Mouse (Mus musculus): ENCODE measurements around the gene Sqstm1. TPM values are rescaled to one million over a fixed set of nuclear protein-coding genes. Genes with fewer than 3 reads are reported as not detected.
"Not testable (repeated sequence)": the region's sequence is repeated elsewhere in the genome, so short reads cannot be mapped to it uniquely, and the experiment has no call there.

The Sqstm1 gene
- total RNA-seq, 2 experiments from 2014 or later = 379 to 464 TPM

DNA sequence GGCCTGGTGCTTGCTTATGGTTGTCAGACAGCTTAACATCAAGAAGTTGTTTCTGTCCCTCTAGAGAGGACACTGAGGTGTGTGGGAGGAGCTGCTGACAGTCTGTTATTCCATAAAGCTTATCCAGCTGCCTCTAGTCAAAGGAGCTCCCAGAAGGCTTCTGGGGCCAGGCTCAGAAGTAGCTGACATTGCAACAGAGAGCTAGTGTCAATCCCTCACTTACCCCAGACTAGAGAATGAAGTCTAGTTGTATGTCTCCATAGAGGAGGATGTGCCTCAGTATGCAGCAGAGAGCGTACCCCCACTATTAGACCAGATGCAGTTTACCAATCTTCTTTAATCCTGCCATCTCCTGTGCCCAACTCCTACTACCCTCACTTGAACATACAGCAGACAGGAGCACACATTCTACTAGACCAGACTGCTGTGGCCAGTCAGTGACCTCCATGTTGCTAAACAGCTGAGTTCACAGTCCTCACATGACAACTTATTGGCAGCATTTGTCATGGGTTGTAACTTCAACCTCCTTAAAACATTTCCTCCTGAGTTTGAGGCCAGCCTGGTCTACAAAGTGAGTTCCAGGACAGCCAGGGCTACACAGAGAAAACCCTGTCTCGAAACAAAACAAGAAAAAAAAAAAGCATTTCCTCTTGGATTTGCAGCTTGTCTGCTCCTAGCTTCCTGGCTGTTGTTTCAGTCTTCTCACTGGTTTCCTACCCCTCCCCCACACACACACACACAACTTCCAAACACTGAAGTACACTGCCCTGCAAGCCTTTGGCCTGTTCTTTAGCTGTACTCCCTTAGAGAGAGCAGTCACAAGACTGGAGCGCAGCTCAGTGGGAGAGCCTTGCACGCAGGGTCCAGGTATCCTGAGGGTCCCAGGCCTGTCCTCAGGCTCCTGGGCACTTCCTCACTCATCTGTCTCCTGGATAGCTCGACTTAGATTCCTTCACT lies 31.8 kb downstream of the Sqstm1 start:
- intact Hi-C loops (cut with DNase I) = no loop called here
- DNase-seq = no peak

DNA sequence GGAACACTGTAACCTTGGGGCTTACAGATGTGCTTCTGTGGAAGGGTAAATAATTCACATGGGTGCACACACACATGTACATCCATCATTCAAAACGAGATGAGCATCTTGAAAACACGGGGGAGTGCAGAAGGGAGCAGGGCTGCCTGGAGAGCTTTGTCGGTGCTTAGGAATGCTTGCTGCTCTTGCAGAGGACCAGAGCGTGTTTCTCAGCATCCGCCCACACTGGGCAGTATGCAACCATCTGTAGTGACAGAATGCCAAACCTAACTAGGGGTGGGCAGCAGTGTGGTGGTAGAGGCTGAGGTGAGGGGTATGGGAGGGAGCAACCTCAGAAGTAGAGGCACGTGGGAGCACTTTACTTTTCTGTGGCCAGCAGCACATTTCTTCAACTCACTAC lies 33.5 kb downstream of the Sqstm1 start:
- no peak for DNase-seq
- intact Hi-C loops (cut with DNase I) = no loop called here

DNA sequence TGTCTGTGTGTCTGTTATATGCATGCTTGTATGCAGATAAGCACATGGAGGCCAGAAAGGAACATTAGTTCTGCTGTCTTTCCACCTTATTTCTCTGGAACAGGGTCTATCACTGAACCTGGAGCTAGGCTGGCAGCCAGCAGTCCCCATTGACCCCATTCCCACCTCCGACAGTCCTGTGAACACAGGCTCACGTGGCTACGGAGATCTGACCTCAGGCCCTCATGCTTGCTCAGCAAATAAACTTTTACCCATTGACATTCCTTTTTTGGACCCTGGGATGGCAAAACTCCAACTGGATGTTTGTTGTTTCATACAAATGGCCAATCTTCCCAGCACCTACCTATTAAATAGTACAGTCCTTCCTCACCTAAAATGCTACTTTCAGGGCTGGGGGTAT lies 34.3 kb downstream of the Sqstm1 start:
- intact Hi-C loops (cut with DNase I) = no loop called here

DNA sequence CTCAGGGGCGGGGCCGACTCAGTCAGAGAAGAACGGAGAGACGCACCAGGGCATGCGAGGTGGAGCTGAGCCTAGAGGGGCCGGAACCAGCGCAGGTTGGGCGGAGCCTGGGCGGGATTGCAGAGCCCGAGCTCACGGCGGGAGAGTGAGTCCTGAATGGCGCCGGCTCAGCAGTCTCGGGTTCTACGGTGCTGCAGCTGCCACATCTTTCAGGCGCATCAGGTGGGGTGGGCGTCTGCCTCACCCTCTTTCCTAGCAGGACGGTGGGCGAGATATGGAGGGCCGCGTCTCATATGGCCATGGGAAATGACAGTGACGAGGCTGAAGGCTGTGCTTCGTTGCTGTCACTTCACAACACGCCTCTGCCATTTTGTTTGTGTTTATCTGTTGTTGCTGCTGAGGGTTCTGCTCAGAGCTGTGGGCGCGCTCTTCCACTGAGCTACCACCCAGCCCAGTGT lies 35.9 kb downstream of the Sqstm1 start:
- DNase-seq = peak; percentile 98 to 99
- intact Hi-C loops (cut with DNase I) = loop anchor here (2.0 kb wide), 1 partner anchor 50 kb away; no protein-coding TSS in a partner anchor

More for the DNA sequence above, 34.3 kb downstream of the Sqstm1 start:
- no peak for DNase-seq

DNA sequence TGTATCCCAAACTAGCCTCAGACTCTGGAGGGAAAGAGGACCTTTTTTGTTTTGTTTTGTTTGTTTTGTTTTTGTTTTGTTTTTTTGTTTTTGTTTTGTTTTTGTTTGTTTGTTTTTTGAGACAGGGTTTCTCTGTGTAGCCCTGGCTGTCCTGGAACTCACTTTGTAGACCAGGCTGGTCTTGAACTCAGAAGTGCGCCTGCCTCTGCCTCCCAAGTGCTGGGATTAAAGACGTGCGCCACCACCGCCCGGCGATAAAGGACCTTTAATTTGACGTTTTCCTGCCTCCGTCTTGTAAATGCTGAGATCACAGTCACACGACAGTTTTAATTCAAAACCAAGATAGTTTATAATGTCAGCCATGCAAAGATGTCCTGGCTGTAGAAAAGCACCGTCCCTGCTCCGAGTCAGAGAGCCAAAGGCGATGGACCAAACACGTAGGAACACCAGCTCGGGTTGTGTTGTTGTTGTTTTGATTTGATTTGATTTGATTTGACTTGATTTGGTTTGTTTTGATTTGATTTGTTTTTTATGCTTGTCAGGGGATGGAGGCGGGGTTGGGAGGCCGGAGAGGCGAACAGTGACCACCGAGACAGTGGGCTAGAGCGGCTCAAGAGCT lies 36.4 kb downstream of the Sqstm1 start, which contains the start of gene Mrnip:
TSS of gene Mrnip (plus strand) at position 334 of the 619 bp plus-strand sequence.
- not testable (repeated sequence) for DNase-seq
- intact Hi-C loops (cut with DNase I) = loop anchor here (2.0 kb wide), 1 partner anchor 51 kb away; no protein-coding TSS in a partner anchor

DNA sequence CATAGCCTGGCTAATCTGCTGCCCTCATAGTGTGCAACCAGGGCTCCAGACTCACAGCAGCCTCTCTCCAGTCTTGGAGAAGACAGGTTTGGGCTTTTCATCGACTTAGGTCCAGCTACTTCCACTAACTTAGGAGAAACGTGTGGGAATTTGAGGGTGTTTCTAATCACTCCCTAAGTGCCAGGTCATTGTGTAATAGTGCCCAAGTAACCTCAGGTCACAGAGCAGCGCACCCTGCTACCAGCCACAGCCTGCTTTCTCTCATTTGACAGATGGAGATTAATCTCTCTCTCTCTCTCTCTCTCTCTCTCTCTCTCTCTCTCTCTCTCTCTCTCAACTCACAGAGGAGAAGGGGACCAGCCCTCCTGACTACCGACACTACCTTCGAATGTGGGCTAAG lies 42.3 kb downstream of the Sqstm1 start:
- no peak for DNase-seq
- intact Hi-C loops (cut with DNase I) = no loop called here

DNA sequence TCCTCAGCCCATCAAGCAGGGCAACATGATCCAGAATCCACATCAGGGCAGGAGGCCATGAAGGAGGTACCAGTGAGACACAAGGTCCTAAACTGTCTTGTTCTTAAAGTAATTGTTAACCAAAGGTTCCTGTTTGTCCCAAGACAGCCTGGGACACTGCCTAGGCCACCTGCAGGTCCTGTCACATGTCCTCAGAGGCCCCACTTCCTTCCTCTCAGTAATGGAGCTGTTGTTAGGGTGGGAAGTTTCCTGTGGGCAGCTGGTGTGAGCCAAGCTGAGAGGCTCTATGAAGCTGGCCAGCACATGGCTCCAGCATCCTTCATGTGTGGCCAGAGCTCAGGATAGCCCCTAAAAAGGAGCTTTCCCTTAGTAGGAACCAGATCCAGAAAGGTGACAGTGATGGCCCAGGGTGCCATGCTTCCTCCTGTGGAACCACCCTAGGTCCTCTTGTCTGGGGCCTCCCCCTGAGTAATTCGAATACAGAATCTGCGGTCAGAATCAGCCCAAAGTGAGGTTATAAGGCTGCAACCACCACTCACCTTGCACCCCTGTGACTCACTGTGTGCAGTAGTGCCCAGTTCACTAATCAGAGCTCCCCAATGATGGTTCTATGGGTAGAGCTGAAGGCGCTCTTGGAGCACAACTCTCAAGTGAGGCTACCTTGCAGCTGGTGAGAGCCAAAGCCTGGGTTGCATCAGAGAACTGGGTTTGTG lies 48.1 kb downstream of the Sqstm1 start:
- no peak for DNase-seq
- intact Hi-C loops (cut with DNase I) = loop anchor here (2.0 to 5.0 kb wide), 2 partner anchors 62 to 205 kb away; no protein-coding TSS in a partner anchor

DNA sequence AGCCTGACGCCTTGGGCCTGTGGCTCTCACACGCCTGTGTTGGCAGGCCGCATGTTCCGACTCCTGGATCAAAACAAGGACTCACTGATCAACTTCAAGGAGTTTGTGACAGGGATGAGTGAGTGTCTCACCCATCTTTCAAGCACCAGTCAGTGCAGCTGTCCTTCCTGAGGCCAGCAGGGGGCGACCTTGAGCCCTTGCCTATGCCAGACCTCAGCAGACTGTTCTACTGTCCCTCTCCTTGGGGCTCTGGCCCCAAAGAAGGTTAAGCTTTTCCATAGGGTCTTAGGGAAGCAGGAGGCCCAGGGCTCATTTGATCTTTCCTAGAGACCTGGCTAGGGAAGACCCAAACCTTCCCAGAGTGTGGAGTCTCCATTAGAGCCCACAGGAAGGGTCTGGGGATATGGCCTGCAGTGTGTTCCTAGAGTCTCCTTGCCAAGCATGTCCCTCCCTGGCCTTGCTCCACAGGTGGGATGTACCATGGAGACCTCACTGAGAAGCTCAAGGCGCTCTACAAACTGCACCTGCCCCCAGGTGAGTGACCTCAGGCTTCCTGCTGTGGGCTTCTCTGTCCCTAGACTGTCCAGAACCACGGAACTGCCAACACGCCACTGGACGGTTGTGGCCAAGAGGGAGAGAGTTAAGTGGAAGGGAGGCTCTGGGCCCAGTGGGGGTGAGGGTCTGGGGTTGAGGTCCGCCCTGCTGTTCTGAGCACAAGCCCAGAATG lies 48.9 kb downstream of the Sqstm1 start:
- peak; percentile 57 to 74 for DNase-seq
- intact Hi-C loops (cut with DNase I) = loop anchor here (2.0 to 5.0 kb wide), 2 partner anchors 63 to 206 kb away; no protein-coding TSS in a partner anchor

DNA sequence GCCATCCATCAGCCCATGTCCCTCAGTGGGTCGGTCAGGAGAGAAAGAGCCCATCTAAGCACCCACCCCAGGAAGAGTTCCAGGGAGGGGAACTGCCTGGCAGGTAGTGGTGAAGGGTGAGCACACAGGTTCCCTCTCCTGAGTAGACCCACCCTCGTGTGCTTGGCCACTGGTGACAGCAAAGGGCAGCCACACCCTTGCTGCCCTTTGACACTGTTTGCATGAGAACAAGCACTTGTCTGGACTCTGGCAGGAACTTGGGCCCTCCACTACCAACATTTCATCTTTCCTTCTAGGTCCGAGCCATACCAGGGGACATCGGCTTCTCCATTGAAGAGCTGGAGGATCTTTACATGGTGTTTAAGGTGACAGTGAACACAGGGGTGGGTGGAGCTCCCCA lies 51.3 kb downstream of the Sqstm1 start:
- intact Hi-C loops (cut with DNase I) = no loop called here
- no peak for DNase-seq

DNA sequence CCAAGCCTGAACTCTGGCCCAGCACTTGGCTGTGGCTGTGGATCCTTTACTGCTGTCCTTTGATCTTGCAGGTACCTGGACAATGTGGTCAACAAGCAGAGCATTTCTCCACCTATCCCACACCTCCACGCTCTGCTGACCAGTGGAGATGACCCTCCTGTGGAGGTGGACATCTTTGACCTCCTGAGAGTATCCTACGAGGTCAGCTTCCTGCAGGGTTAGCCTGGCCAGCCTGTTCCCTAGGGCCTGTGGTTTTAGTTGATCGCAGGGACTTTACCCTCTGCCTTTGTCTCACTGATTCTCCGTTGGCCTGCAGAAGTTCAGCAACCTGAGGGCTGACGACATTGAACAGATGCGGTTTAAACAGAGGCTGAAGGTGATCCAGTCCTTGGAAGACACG lies 52.3 kb downstream of the Sqstm1 start:
- no peak for DNase-seq
- intact Hi-C loops (cut with DNase I) = no loop called here

DNA sequence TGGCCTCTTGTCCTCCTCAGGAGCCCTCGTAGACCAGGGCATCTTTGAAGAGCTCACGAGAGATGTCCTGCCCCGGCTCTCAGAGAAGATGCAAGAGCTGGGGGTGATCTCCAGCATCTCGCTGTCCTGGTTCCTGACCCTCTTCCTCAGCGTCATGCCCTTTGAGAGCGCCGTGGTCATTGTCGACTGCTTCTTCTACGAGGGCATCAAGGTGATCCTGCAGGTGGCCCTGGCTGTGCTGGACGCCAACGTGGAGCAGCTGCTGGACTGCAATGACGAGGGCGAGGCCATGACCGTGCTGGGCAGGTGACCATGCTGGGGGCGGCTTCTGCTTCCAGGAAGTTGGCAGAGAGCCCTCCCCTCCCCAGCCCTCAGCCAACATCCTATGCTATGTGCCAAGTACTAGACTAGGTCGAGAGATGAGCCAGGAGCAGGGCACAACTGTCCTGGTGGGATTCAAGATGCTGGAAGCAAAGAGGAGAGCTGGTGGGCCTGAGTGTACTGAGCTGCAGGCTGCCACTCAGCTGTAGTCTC lies 53.8 kb downstream of the Sqstm1 start:
- no peak for DNase-seq
- intact Hi-C loops (cut with DNase I) = no loop called here

DNA sequence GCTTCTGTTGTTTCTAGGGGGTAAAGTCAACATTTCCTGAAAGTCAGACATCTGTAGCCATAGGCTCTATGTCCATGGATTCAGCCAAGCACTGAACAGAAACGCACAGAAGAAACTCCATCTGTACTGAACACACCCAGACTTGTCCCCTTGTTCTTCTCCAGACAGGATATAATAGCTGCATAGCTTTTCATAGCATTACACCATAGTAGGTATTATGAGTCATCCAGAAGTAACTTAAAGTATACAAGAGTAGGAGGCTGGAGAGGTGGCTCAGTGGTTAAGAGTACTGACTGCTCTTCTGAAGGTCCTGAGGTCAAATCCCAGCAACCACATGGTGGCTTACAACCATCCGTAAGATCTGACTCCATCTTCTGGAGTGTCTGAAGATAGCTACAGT lies 54.8 kb downstream of the Sqstm1 start:
- no peak for DNase-seq
- intact Hi-C loops (cut with DNase I) = no loop called here

DNA sequence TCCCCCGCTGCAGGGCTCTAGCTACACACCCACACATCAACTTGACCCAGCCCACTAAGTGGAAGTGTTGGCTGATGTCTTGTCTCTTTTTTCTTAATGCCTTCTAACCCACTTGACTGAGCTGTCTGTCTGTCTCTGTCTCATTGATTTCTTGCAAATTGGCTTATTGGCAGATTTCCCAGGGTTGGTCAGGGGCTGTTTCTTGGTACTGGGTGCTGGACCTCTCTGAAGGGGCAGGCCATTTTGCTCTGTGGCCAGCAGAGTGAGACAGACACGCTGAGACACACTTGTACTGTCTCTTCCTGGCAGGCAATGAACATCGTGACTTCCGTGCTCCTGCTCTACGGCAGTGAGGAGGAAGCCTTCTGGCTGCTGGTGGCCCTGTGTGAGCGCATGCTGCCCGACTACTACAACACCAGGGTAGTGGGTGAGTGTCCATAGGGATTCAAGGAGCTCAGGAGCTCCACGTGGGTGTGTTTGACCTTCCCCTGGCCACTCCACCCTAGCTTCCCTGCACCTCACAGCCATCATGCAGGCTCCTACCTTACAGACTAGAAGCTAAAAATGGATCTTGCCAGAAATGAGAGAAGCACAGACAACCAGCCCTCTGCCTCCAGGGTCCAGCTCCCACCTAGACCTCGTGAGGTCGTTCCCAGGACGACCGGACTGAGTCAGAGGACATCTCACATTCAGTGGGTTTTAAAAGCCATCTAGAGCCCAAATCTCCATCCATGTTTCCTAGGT lies 55.7 kb downstream of the Sqstm1 start:
- intact Hi-C loops (cut with DNase I) = no loop called here
- no peak for DNase-seq

DNA sequence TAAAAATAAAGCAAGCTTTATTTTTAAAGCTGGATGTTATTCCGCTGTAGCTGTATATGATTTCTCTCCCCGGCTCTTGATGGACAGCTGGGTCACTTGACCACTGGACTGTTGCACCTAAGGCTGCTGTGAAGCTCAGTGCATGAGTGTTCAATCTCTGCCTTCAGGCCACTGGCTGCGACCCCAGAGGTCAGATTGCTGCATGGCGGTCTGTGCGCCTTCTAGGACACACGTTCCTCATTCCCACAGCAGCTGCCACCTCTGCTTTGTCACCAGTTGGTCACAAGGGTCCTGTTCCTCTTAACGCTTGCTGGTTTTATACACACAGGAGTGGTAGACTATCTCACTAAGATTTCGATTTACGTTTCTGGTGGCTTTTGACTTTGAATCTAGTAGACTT lies 56.5 kb downstream of the Sqstm1 start:
- intact Hi-C loops (cut with DNase I) = no loop called here
- no peak for DNase-seq

DNA sequence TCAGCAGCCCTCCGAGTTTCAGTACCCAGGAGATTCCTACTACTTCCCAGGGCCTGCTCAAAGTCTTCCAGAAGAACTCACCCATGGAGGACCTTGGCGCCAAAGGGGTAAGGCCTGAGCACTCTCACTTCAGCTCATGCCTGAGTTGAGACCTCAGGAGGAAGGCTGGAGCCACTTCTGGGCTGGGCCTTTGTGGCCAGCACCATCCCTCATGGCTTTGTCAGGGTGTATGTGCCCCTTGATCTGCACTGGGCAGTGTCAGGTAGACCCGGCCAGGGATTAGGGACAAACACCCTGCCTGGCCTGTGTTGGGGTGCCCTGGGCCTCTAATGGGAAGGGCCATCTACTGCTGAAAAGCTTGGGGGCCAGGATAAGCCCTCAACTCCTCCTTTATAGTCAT lies 59.3 kb downstream of the Sqstm1 start:
- DNase-seq = no peak
- intact Hi-C loops (cut with DNase I) = no loop called here

DNA sequence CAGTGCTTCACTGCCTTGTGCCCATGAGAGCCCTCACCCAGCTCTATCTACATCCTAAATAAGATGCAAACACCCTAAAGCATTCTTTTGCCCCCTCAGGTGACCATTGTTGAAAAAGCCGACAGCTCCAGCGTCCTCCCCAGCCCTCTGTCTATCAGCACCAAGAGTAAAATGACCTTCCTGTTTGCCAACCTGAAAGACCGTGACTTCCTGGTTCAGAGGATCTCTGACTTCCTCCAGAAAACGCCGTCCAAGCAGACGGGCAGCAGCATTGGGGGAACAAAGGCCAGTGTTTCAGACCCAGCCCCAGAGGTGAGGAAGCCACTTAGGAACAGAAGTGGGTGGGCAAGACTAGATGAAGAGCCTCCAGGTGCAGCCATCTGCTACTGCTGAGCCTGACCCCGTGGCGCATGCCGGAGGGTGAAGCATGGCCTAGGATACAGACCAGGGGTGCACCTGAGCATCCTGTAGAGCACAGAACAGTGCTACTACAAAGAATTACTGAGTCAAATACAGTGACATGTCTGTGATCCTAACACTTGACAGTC lies 61.0 kb downstream of the Sqstm1 start:
- no peak for DNase-seq
- intact Hi-C loops (cut with DNase I) = no loop called here

All from heart, postnatal 36 days (tissue).